Mouse (Mus musculus) stomach, embryonic 14.5 days (tissue): ENCODE data around the gene Grin2a. TPM values are rescaled to one million over a fixed set of nuclear protein-coding genes. Genes with fewer than 3 reads are reported as not detected.

Source experiments
- ATAC-seq: fragments of 200-750 bp; cut with Nextera tagmentation; 2 replicates; pipeline ENCODE4 v1.8.0; 2017; ENCODE audit warnings: low read depth, moderate TSS enrichment; ENCODE audit not compliant: insufficient number of reproducible peaks, insufficient read depth, low FRiP score
- H3K27ac ChIP-seq: fragments of 300-500 bp; sonication (generic); 2 replicates; pipeline ENCODE4 v1.5.1; 2014; ENCODE audit warnings: mild to moderate bottlenecking, low read length, moderate library complexity, mixed read lengths
- H3K27me3 ChIP-seq: fragments of 300-500 bp; sonication (generic); 2 replicates; pipeline ENCODE4 v1.6.1; 2014; ENCODE audit warnings: low read length, control low read depth, mixed read lengths; ENCODE audit not compliant: control insufficient read depth, insufficient read depth
- H3K36me3 ChIP-seq: fragments of 300-500 bp; sonication (generic); 2 replicates; pipeline ENCODE4 v1.6.1; 2014; ENCODE audit warnings: mild to moderate bottlenecking, control low read depth, low read length, moderate library complexity, mixed read lengths; ENCODE audit not compliant: control insufficient read depth, insufficient read depth
- H3K4me1 ChIP-seq: fragments of 300-500 bp; sonication (generic); 2 replicates; pipeline ENCODE4 v1.6.1; 2014; ENCODE audit warnings: low read length, control low read depth, mixed read lengths; ENCODE audit not compliant: control insufficient read depth, insufficient read depth
- H3K4me2 ChIP-seq: fragments of 300-500 bp; sonication (generic); replicated peaks from 2 replicates; pipeline ENCODE4 v1.6.1; 2014; ENCODE audit warnings: low read depth, low read length, control low read depth
- H3K4me3 ChIP-seq: fragments of 300-500 bp; sonication (generic); 2 replicates; pipeline ENCODE4 v1.5.1; 2014; ENCODE audit warnings: low read depth, low read length, control low read depth
- H3K9ac ChIP-seq: fragments of 300-500 bp; sonication (generic); replicated peaks from 2 replicates; pipeline ENCODE4 v1.6.1; 2014; ENCODE audit warnings: low read depth, mild to moderate bottlenecking, control low read depth, low read length, moderate library complexity, mixed read lengths
- H3K9me3 ChIP-seq: fragments of 300-500 bp; sonication (generic); 2 replicates; pipeline ENCODE4 v1.6.1; 2016; ENCODE audit warnings: low read depth, low read length, control low read depth; ENCODE audit not compliant: control insufficient read depth
- WGBS: fragments of 180-500 bp; shearing (Covaris S2); extraction: QIAGEN DNeasy Blood & Tissue Kit; methylation state at CpG from one replicate; pipeline ENCODE4 v1.1.7; 2014; 5-methylcytosine and 5-hydroxymethylcytosine counted together
- polyA plus RNA-seq: library from polyadenylated mRNA; unstranded; fragments of >200 nt; fragmentation: Nextera tagmentation; extraction: Ambion mirVana; gene quantifications from 2 replicates; pipeline ENCODE4 v1.2.1, GENCODE M21; 2014

The Grin2a gene
- polyA plus RNA-seq, 1 experiment from 2014 or later: 0.85 TPM

DNA sequence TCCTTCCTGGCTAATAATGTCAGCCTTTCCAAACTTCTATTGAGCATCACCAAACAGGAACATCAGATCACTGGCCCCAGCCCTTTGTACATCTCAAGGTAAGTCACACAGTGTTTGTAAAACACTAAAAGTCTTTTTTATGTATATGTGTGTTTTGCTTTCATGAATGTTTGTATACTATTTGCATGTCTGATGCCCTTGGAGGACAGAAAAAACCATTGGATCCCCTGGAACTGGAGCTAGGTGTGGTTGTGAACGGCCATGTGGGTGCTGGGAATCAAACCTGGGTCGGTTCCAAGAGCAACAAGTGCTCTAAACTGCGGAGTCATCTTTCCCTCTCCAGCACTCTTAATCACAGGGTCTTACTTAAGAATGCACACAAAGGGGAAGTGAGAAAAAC, 245.7 kb downstream of the Grin2a start:
- Histone ChIP-seq H3K36me3 (no peaks in the 10 kb centered on the region), H3K9ac (no peak overlapping the region), H3K4me1 (no peaks in the 10 kb centered on the region), H3K27ac (no peak overlapping the region), H3K4me3 (no peak overlapping the region), H3K9me3 (no peaks in the 10 kb centered on the region), H3K27me3 (no peaks in the 10 kb centered on the region), H3K4me2 (no peak overlapping the region)
- ATAC-seq: no peak
- WGBS: 86% methylated on average over 3 of the region's 3 CpGs

DNA sequence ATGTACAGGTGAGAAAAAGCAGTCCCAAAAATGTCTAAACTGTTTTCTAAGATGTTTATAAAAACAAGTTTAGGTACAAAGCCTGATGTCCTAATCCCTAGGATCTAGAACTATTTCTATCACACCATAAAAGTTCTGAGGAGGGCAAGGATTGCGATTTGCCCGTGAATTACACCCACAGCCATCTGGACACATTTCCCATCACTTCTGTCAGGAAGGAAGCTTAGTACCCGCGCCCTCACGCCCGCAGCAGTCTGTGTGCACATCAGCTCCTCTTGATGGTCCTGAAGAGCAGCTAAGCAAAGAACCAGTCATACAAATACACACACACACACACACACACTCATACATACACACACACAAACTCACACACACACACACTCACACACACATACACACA, 252.9 kb downstream of the Grin2a start:
- H3K36me3 ChIP-seq: no peaks in the 10 kb centered on the region
- H3K4me3 ChIP-seq: no peak overlapping the region
- no peak for ATAC-seq
- no peaks in the 10 kb centered on the region for H3K27me3 ChIP-seq
- no peaks in the 10 kb centered on the region for H3K4me1 ChIP-seq
- WGBS: 91% methylated on average over 6 of the region's 6 CpGs
- no peaks in the 10 kb centered on the region for H3K9me3 ChIP-seq
- H3K9ac ChIP-seq: no peak overlapping the region
- no peak overlapping the region for H3K4me2 ChIP-seq
- no peak overlapping the region for H3K27ac ChIP-seq

DNA sequence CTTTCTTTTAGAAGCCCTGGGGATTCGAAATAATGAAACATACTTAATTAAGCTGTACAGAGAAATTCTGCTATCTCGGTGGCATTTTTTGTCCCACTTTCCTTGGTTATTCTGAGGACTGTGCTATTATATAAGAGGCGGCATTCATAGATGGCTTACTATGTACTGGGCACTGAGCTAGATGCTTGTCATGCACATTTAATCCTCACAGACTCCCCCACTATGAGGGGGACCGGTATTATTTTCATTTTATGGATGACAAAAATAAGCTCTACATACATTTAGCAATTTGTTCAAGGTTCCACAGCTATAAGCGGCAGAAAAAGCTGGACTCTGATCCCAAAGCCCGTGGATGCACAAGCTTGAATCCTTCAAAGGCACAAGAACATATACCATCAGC, 256.7 kb downstream of the Grin2a start:
- Histone ChIP-seq H3K36me3 (no peaks in the 10 kb centered on the region), H3K4me3 (no peak overlapping the region), H3K9ac (no peak overlapping the region), H3K27ac (no peak overlapping the region), H3K4me1 (no peaks in the 10 kb centered on the region), H3K27me3 (no peaks in the 10 kb centered on the region), H3K4me2 (no peak overlapping the region), H3K9me3 (no peaks in the 10 kb centered on the region)
- no peak for ATAC-seq
- 90% methylated on average over 6 of the region's 6 CpGs for WGBS

DNA sequence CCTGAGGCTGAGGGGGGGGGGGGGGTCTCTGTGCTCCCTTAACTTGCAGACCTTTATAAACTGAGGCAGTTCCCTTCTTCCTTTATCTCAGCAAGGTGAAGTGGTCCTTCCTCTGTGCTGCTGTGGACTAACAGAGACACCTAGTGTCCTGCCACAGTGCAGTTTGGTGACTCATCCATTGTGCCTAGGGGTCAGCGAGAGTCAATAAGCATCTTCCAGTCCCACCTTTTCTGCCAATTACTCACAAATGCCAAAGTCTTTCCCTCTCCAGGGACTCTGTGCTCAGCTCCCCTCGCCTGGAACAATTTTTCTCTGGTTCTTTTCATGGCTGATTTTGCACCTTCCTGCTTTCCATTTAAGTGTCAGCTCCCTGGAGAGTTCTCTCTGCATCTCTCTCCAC, 258.2 kb downstream of the Grin2a start:
- WGBS: 17% methylated on average over 2 of the region's 2 CpGs
- Histone ChIP-seq H3K4me1 (no peaks in the 10 kb centered on the region), H3K27ac (no peak overlapping the region)

DNA sequence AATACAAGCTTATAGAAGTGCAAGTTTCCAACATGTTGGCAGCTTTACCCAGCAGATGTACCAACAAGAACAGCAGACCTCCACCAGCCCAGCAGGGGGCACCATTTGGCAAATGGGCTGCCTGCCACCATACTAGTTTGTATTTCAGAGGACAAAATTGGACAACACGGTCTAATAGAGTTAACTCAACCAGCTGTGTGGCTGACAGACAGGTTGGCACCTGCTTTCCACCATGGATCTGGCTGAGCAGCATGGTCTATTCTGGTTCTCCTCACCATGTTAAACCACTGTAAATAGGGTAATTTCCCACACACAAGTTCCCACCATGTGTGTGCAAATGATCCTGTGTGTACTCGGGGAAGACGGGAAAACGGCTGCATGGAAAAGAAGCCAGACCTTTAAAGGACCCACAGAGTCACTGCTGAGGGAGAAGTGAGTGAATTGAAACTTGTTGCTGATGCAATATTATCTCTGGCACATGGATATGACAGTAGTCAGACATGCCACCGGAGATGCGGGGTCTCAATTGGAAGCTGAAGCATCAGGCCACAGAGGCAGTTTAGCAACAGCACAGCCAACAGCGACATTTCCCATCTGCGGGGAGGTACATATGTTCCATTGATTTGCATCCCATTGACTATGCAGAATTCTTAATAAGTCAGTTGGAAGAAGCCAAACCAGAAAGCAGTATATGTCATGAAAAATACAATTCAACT, 259.8 kb downstream of the Grin2a start:
- ATAC-seq: no peak
- 92% methylated on average over 8 of the region's 8 CpGs for WGBS
- Histone ChIP-seq H3K36me3 (no peaks in the 10 kb centered on the region), H3K27me3 (no peaks in the 10 kb centered on the region), H3K9me3 (no peaks in the 10 kb centered on the region), H3K9ac (no peak overlapping the region), H3K4me1 (no peaks in the 10 kb centered on the region), H3K4me2 (no peak overlapping the region), H3K27ac (no peak overlapping the region), H3K4me3 (no peak overlapping the region)

More for the DNA sequence above, 258.2 kb downstream of the Grin2a start:
- Histone ChIP-seq H3K9ac (no peak overlapping the region), H3K36me3 (no peaks in the 10 kb centered on the region), H3K4me3 (no peak overlapping the region), H3K27me3 (no peaks in the 10 kb centered on the region), H3K9me3 (no peaks in the 10 kb centered on the region), H3K4me2 (no peak overlapping the region)
- ATAC-seq: no peak

DNA sequence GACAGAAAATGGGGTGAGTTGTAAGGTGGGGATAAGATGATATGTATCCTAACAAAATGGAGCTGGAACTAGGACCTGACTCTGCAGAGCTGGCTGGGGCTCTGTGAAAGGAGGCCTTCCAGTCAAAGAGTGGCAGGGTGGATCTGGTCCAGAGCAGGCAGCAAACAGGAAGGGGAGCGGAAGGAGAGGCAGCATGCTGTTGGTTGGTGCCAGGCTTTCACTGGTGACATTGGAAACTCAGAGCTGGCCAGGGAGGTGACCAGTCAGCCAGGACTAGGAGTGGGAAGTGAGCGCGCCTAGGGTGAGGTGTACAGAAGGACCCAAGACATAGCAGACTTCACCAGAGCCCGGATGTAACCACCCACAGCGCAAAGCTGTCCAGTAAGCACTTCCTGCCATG, 267.8 kb downstream of the Grin2a start:
- no peaks in the 10 kb centered on the region for H3K27me3 ChIP-seq
- no peak overlapping the region for H3K4me3 ChIP-seq
- H3K4me1 ChIP-seq: no peaks in the 10 kb centered on the region
- ATAC-seq: no peak
- WGBS: 95% methylated on average over 5 of the region's 5 CpGs
- no peaks in the 10 kb centered on the region for H3K9me3 ChIP-seq
- no peak overlapping the region for H3K27ac ChIP-seq
- no peak overlapping the region for H3K9ac ChIP-seq
- H3K36me3 ChIP-seq: no peaks in the 10 kb centered on the region
- no peak overlapping the region for H3K4me2 ChIP-seq

DNA sequence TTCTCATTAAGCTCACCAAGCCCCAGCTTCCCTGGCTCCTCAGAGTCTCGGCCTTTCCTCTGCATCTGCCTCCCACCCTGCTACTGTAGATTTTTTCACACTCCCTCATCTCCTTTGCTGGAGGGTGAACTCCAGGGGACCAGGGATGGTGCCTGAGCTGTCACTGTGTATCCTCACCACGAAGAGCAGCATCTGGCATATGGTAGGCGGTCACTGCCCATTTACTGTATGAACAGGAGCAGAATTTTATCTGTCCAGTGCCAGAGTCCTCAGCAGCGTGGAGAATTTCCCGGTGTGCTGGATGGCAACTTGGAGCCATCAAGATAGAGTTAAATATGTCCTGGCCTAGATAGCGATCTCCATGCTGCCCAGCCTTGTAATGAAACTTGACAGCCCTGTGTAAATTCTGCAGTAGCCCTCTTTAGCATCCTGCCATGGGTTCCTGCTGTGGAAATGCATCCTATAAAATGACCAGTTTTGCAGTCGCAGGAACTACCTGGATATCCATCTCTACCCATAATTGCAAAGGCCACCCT, 269.7 kb downstream of the Grin2a start:
- Histone ChIP-seq H3K36me3 (no peaks in the 10 kb centered on the region), H3K4me1 (no peaks in the 10 kb centered on the region), H3K4me3 (no peak overlapping the region), H3K27ac (no peak overlapping the region), H3K27me3 (no peaks in the 10 kb centered on the region), H3K9me3 (no peaks in the 10 kb centered on the region), H3K9ac (no peak overlapping the region), H3K4me2 (no peak overlapping the region)
- 70% methylated on average over 7 of the region's 7 CpGs for WGBS
- no peak for ATAC-seq

DNA sequence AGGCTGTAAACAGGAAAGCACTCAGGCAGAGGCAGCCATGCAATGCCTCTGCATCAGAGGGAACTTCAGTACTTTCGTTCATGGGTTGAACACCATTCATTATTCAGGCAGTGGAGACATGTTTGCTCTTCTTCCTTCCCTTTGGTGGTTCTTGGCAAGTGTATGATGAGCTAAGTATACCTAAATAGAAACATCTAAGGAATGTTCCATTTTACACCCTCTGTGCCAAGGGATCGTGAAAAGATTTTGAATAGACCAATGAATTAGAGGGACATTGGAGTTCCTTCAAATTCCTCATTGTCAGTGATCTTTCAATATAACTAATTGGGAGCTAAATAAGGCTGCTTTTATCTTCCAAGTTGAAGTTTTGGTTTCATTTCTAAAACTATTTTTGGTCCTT, 284.0 kb downstream of the Grin2a start:
- H3K4me1 ChIP-seq: no peaks in the 10 kb centered on the region
- no peaks in the 10 kb centered on the region for H3K9me3 ChIP-seq
- H3K27ac ChIP-seq: no peak overlapping the region
- H3K9ac ChIP-seq: no peak overlapping the region
- no peaks in the 10 kb centered on the region for H3K36me3 ChIP-seq
- no peak overlapping the region for H3K4me2 ChIP-seq
- H3K4me3 ChIP-seq: no peak overlapping the region
- ATAC-seq: no peak
- no peaks in the 10 kb centered on the region for H3K27me3 ChIP-seq
- WGBS: 83% methylated on average over 2 of the region's 2 CpGs

DNA sequence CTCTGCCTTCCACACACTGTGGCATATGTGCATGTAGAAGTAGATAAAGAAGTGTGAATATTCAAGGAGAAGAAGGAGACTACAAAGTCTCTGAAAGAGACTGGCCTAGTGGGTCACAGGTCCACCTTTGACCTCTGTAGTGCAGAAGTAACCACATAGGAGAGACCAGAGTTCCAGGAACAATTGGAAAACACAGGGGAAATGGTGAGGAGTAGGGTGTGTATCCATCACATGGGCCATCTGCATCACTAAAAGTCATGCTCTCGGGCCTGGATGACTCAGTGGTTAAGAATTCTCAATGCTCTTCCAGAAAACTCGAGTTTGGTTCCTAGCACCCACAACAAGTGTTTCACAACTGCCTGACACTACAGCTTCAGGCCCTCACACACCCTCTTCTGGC, 285.4 kb downstream of the Grin2a start:
- no peak for ATAC-seq

More for the DNA sequence above, 285.4 kb downstream of the Grin2a start:
- Histone ChIP-seq H3K9ac (no peak overlapping the region), H3K4me3 (no peak overlapping the region), H3K9me3 (no peaks in the 10 kb centered on the region), H3K4me2 (no peak overlapping the region), H3K36me3 (no peaks in the 10 kb centered on the region), H3K27ac (no peak overlapping the region), H3K4me1 (no peaks in the 10 kb centered on the region), H3K27me3 (no peaks in the 10 kb centered on the region)
- WGBS: 72% methylated on average over 2 of the region's 2 CpGs
